Mouse (Mus musculus): ENCODE data around the gene Sox4. TPM values are rescaled to one million over a fixed set of nuclear protein-coding genes. Genes with fewer than 3 reads are reported as not detected.

Sox4 gene
- polyA plus RNA-seq, 1 experiment = 28.2 TPM

DNA sequence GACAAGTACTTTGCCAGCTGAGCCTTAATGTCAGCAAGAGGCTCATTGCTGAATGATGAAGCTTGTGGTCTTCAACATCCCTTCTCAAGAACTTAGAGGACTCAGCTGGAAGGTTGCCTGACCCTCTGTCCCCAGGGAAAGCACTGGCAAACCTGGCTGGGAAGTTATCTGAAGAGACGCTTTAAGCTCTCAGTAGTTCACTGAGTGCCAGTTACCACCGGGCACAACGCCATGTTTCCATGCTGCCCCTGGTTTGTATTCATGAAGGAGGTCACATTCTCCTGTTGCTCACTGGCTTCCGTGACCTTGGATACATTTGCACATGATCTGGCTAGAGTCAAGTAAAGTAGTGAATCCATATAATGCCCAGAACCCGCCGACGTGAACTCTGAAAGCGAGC, 20.1 kb downstream of the Sox4 start:
- Histone ChIP-seq H3K79me2 (ENCODE audit: control insufficient read depth, insufficient read depth) (no peaks in the 10 kb centered on the region), H3K36me3 (ENCODE audit: control insufficient read depth, insufficient read depth) (no peaks in the 10 kb centered on the region), H3ac (ENCODE audit: control insufficient read depth, insufficient read length) (no peak overlapping the region), H3K4me3 (no peak overlapping the region), H3K27me3 (ENCODE audit: control insufficient read depth, insufficient read depth, insufficient read length) (no peaks in the 10 kb centered on the region), H3K4me2 (ENCODE audit: low read depth) (no peak overlapping the region)
- TF ChIP-seq POLR2AphosphoS2 (IDR thresholded peaks at IDR 0.05; ENCODE audit: insufficient read length, low read depth) (no peak), TCF3 (IDR thresholded peaks at IDR 0.05; ENCODE audit: insufficient read length, low read depth) (no peak), SRF (IDR thresholded peaks at IDR 0.05; ENCODE audit: control insufficient read depth, insufficient read length, low read depth) (no peak)

- no peaks in the 10 kb centered on the region for H3K79me2 ChIP-seq (ENCODE audit: control insufficient read depth, insufficient read depth)
- H3K4me2 ChIP-seq (ENCODE audit: low read depth) = peak overlapping the region; percentile 43
- TF ChIP-seq E2F4 (IDR thresholded peaks at IDR 0.05; ENCODE audit: insufficient read depth) = no peak
- no peak for TF ChIP-seq SRF (IDR thresholded peaks at IDR 0.05; ENCODE audit: control insufficient read depth, insufficient read length, low read depth)
- TF ChIP-seq POLR2A (IDR thresholded peaks at IDR 0.05; ENCODE audit: insufficient read length, low read depth) = no peak
- TF ChIP-seq USF1 (IDR thresholded peaks at IDR 0.05; ENCODE audit: low read depth) = no peak
- no peak for TF ChIP-seq CEBPB (IDR thresholded peaks at IDR 0.05; ENCODE audit: insufficient read depth, poor library complexity, severe bottlenecking)
- no peak for TF ChIP-seq MAX (IDR thresholded peaks at IDR 0.05; ENCODE audit: low read depth)
- TF ChIP-seq POLR2AphosphoS2 (IDR thresholded peaks at IDR 0.05; ENCODE audit: insufficient read length, low read depth) = no peak
- TF ChIP-seq TCF12 (IDR thresholded peaks at IDR 0.05; ENCODE audit: insufficient read depth, poor library complexity, severe bottlenecking) = no peak
- no peak for TF ChIP-seq MYOG (IDR thresholded peaks at IDR 0.05; ENCODE audit: control insufficient read depth in 1 of 3, insufficient read depth in 1 of 3, insufficient read length in 2 of 3, low read depth in 2 of 3)
- TF ChIP-seq TCF3 (IDR thresholded peaks at IDR 0.05; ENCODE audit: insufficient read length, low read depth) = no peak
- no peak for TF ChIP-seq MYOD1 (IDR thresholded peaks at IDR 0.05; ENCODE audit: control insufficient read depth in 1 of 3, insufficient read length in 2 of 3, low read depth in 2 of 3)
- no peak for TF ChIP-seq REST (IDR thresholded peaks at IDR 0.05; ENCODE audit: insufficient read depth, insufficient read length)
- H3ac ChIP-seq (ENCODE audit: control insufficient read depth, insufficient read length) = no peak overlapping the region
- no peaks in the 10 kb centered on the region for H3K27me3 ChIP-seq (ENCODE audit: control insufficient read depth, insufficient read depth, insufficient read length)
- no peaks in the 10 kb centered on the region for H3K36me3 ChIP-seq (ENCODE audit: control insufficient read depth, insufficient read depth)
- H3K4me3 ChIP-seq = no peak overlapping the region
These were observed 21.7 kb downstream of the Sox4 start for GRCm38 (mm10) chr13:28931776-28932175.

- no peaks in the 10 kb centered on the region for H3K36me3 ChIP-seq (ENCODE audit: control insufficient read depth, insufficient read depth)
- TF ChIP-seq MYOG (IDR thresholded peaks at IDR 0.05; ENCODE audit: control insufficient read depth in 1 of 3, insufficient read depth in 1 of 3, insufficient read length in 2 of 3, low read depth in 2 of 3) (no peak), USF1 (IDR thresholded peaks at IDR 0.05; ENCODE audit: low read depth) (no peak), SRF (IDR thresholded peaks at IDR 0.05; ENCODE audit: control insufficient read depth, insufficient read length, low read depth) (no peak), TCF3 (IDR thresholded peaks at IDR 0.05; ENCODE audit: insufficient read length, low read depth) (no peak), CEBPB (IDR thresholded peaks at IDR 0.05; ENCODE audit: insufficient read depth, poor library complexity, severe bottlenecking) (no peak), POLR2AphosphoS2 (IDR thresholded peaks at IDR 0.05; ENCODE audit: insufficient read length, low read depth) (no peak), MYOD1 (IDR thresholded peaks at IDR 0.05; ENCODE audit: control insufficient read depth in 1 of 3, insufficient read length in 2 of 3, low read depth in 2 of 3) (no peak), TCF12 (IDR thresholded peaks at IDR 0.05; ENCODE audit: insufficient read depth, poor library complexity, severe bottlenecking) (no peak), POLR2A (IDR thresholded peaks at IDR 0.05; ENCODE audit: insufficient read length, low read depth) (no peak), MAX (IDR thresholded peaks at IDR 0.05; ENCODE audit: low read depth) (no peak), E2F4 (IDR thresholded peaks at IDR 0.05; ENCODE audit: insufficient read depth) (no peak), REST (IDR thresholded peaks at IDR 0.05; ENCODE audit: insufficient read depth, insufficient read length) (no peak)
- H3K4me3 ChIP-seq = no peak overlapping the region
- no peaks in the 10 kb centered on the region for H3K27me3 ChIP-seq (ENCODE audit: control insufficient read depth, insufficient read depth, insufficient read length)
- peak overlapping the region; percentile 43 for H3K4me2 ChIP-seq (ENCODE audit: low read depth)
- H3K79me2 ChIP-seq (ENCODE audit: control insufficient read depth, insufficient read depth) = no peaks in the 10 kb centered on the region
- H3ac ChIP-seq (ENCODE audit: control insufficient read depth, insufficient read length) = no peak overlapping the region
These were observed 22.2 kb downstream of the Sox4 start for GRCm38 (mm10) chr13:28931266-28931665.

DNA sequence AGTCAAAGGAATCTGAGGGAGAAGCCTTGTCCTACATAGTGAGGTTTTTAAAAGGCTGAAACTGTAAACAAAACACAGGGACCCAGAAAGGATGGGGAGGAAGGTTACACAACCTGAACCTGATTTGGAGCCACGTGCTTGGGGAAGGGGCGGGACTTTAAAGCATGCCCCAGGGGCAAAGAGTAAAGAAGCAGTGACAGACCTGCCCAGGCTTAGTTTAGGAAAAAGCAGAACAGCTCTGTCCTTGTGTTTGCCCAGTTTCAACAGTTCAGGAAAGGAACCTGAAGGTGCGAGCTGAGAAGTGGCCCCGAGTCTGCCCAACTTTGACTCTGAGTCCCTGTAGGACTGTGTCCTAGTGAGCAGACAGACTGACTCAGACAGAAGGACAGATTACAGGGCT, 23.1 kb downstream of the Sox4 start:
- TF ChIP-seq MYOD1 (IDR thresholded peaks at IDR 0.05; ENCODE audit: control insufficient read depth in 1 of 3, insufficient read length in 2 of 3, low read depth in 2 of 3) (no peak), MYOG (IDR thresholded peaks at IDR 0.05; ENCODE audit: control insufficient read depth in 1 of 3, insufficient read depth in 1 of 3, insufficient read length in 2 of 3, low read depth in 2 of 3) (no peak), SRF (IDR thresholded peaks at IDR 0.05; ENCODE audit: control insufficient read depth, insufficient read length, low read depth) (no peak), MAX (IDR thresholded peaks at IDR 0.05; ENCODE audit: low read depth) (no peak), USF1 (IDR thresholded peaks at IDR 0.05; ENCODE audit: low read depth) (no peak), E2F4 (IDR thresholded peaks at IDR 0.05; ENCODE audit: insufficient read depth) (no peak), REST (IDR thresholded peaks at IDR 0.05; ENCODE audit: insufficient read depth, insufficient read length) (no peak), TCF12 (IDR thresholded peaks at IDR 0.05; ENCODE audit: insufficient read depth, poor library complexity, severe bottlenecking) (no peak), POLR2AphosphoS2 (IDR thresholded peaks at IDR 0.05; ENCODE audit: insufficient read length, low read depth) (no peak), TCF3 (IDR thresholded peaks at IDR 0.05; ENCODE audit: insufficient read length, low read depth) (no peak), CEBPB (IDR thresholded peaks at IDR 0.05; ENCODE audit: insufficient read depth, poor library complexity, severe bottlenecking) (no peak), POLR2A (IDR thresholded peaks at IDR 0.05; ENCODE audit: insufficient read length, low read depth) (no peak)
- no peak overlapping the region for H3ac ChIP-seq (ENCODE audit: control insufficient read depth, insufficient read length)
- no peak overlapping the region for H3K4me3 ChIP-seq
- H3K27me3 ChIP-seq (ENCODE audit: control insufficient read depth, insufficient read depth, insufficient read length) = no peaks in the 10 kb centered on the region
- no peaks in the 10 kb centered on the region for H3K79me2 ChIP-seq (ENCODE audit: control insufficient read depth, insufficient read depth)
- no peak overlapping the region for H3K4me2 ChIP-seq (ENCODE audit: low read depth)
- no peaks in the 10 kb centered on the region for H3K36me3 ChIP-seq (ENCODE audit: control insufficient read depth, insufficient read depth)

DNA sequence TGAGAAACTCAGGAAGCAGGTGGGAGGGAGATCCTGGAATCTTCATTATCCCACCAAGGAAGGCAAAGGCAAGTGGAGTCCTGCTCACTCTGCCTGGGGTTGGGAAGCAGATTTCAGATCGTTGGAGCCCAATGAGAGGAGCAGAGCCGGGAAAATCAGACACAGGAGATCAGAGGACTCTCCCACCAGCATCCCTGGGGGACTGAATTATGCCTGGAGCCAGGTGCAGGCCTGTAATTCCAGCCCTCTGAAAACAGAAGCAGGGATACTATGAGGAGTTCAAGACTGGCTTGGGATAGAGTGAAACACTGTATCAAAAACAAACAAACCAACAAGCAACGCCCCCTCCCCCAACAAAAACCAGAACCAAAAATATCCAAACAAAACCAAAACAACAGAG, 23.6 kb downstream of the Sox4 start:
- no peak for TF ChIP-seq MYOG (IDR thresholded peaks at IDR 0.05; ENCODE audit: control insufficient read depth in 1 of 3, insufficient read depth in 1 of 3, insufficient read length in 2 of 3, low read depth in 2 of 3)
- no peak for TF ChIP-seq REST (IDR thresholded peaks at IDR 0.05; ENCODE audit: insufficient read depth, insufficient read length)
- no peak for TF ChIP-seq MAX (IDR thresholded peaks at IDR 0.05; ENCODE audit: low read depth)
- TF ChIP-seq CEBPB (IDR thresholded peaks at IDR 0.05; ENCODE audit: insufficient read depth, poor library complexity, severe bottlenecking) = no peak
- no peak for TF ChIP-seq MYOD1 (IDR thresholded peaks at IDR 0.05; ENCODE audit: control insufficient read depth in 1 of 3, insufficient read length in 2 of 3, low read depth in 2 of 3)
- no peak for TF ChIP-seq POLR2AphosphoS2 (IDR thresholded peaks at IDR 0.05; ENCODE audit: insufficient read length, low read depth)
- no peak for TF ChIP-seq TCF3 (IDR thresholded peaks at IDR 0.05; ENCODE audit: insufficient read length, low read depth)
- no peak for TF ChIP-seq SRF (IDR thresholded peaks at IDR 0.05; ENCODE audit: control insufficient read depth, insufficient read length, low read depth)
- TF ChIP-seq USF1 (IDR thresholded peaks at IDR 0.05; ENCODE audit: low read depth) = no peak
- TF ChIP-seq TCF12 (IDR thresholded peaks at IDR 0.05; ENCODE audit: insufficient read depth, poor library complexity, severe bottlenecking) = no peak
- TF ChIP-seq E2F4 (IDR thresholded peaks at IDR 0.05; ENCODE audit: insufficient read depth) = no peak
- no peak for TF ChIP-seq POLR2A (IDR thresholded peaks at IDR 0.05; ENCODE audit: insufficient read length, low read depth)
- H3K79me2 ChIP-seq (ENCODE audit: control insufficient read depth, insufficient read depth) = no peaks in the 10 kb centered on the region
- H3ac ChIP-seq (ENCODE audit: control insufficient read depth, insufficient read length) = no peak overlapping the region
- H3K4me3 ChIP-seq = no peak overlapping the region
- no peak overlapping the region for H3K4me2 ChIP-seq (ENCODE audit: low read depth)
- no peaks in the 10 kb centered on the region for H3K36me3 ChIP-seq (ENCODE audit: control insufficient read depth, insufficient read depth)
- H3K27me3 ChIP-seq (ENCODE audit: control insufficient read depth, insufficient read depth, insufficient read length) = no peaks in the 10 kb centered on the region
